Mouse (Mus musculus): ENCODE data around the gene 1700019D03Rik. TPM values are rescaled to one million over a fixed set of nuclear protein-coding genes. Genes with fewer than 3 reads are reported as not detected.

Gene 1700019D03Rik
- total and polyA plus RNA-seq, 3 experiments: not detected

DNA sequence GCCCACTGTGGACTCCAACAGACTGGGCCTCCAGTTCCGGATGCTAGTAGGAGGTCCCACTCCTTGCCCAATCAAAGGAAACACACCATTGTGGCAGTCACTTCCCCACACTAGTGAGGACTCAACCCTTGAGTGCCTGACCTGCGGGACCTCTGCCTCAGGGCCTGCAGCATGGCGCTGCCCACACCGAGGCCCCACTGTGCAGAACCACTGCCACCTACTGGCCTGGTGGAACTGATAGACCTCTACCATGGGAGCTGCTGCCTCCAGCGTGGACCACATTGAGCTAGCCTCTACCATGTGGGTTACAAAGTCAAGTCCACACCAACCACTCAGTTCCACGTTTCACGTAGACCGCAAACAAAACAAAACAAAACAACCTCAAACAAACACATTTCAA, 55.4 kb downstream of the 1700019D03Rik start:
- Histone ChIP-seq H3K9me3 (replicated peaks; ENCODE audit: insufficient read depth, low read length) (no peaks in the 10 kb centered on the region), H3K4me1 (ENCODE audit: control insufficient read depth in 1 of 2, insufficient read depth in 2 of 2, low read length in 2 of 2) (no peaks in the 10 kb centered on the region; a peak in 1 of 4 replicates), H3K36me3 (ENCODE audit: control insufficient read depth in 1 of 2, insufficient read depth in 2 of 2, low read length in 2 of 2) (no peaks in the 10 kb centered on the region), H3K4me3 (ENCODE audit: control insufficient read depth in 1 of 2, insufficient read depth in 1 of 2, low read depth in 2 of 2, low read length in 2 of 2) (no peak overlapping the region), H3K9ac (ENCODE audit: control insufficient read depth, low read depth, low read length, poor library complexity, severe bottlenecking) (no peak overlapping the region), H3K27ac (ENCODE audit: control insufficient read depth, low read depth, low read length) (no peak overlapping the region), H3K79me2 (ENCODE audit: control insufficient read depth, insufficient read depth, low read length, poor library complexity) (no peaks in the 10 kb centered on the region), H3K27me3 (ENCODE audit: control insufficient read depth in 1 of 2, insufficient read depth in 2 of 2, low read length in 2 of 2) (peaks cover 0 to 4% of the 10 kb centered on the region in 2 experiments; a peak in 2 of 4 replicates)
- TF ChIP-seq MXI1 (IDR thresholded peaks at IDR 0.05; ENCODE audit: low read depth, low read length) (no peak), USF1 (IDR thresholded peaks at IDR 0.05; ENCODE audit: low read depth, low read length) (no peak), CTCF (IDR thresholded peaks at IDR 0.05 in 2 of 3, conservative IDR thresholded peaks at IDR 0.05 in 1 of 3; ENCODE audit: control insufficient read depth in 1 of 3, insufficient read depth in 1 of 3, low read depth in 2 of 3, low read length in 3 of 3, poor library complexity in 1 of 3, severe bottlenecking in 1 of 3) (peak in 2 of 3 experiments; percentile 40 to 43; a peak in 4 of 6 replicates), MYC (IDR thresholded peaks at IDR 0.05; ENCODE audit: low read depth, low read length) (no peak), CHD2 (IDR thresholded peaks at IDR 0.05; ENCODE audit: low read length) (no peak), SMC3 (IDR thresholded peaks at IDR 0.05; ENCODE audit: low read depth, low read length) (peak; percentile 33), GATA1 (IDR thresholded peaks at IDR 0.05; ENCODE audit: low read depth, low read length) (no peak), RAD21 (IDR thresholded peaks at IDR 0.05; ENCODE audit: low read depth, low read length) (peak; percentile 46), POLR2AphosphoS2 (IDR thresholded peaks at IDR 0.05; ENCODE audit: low read length) (no peak)
- DNase-seq (ENCODE audit: low read depth, low spot score): no peak

DNA sequence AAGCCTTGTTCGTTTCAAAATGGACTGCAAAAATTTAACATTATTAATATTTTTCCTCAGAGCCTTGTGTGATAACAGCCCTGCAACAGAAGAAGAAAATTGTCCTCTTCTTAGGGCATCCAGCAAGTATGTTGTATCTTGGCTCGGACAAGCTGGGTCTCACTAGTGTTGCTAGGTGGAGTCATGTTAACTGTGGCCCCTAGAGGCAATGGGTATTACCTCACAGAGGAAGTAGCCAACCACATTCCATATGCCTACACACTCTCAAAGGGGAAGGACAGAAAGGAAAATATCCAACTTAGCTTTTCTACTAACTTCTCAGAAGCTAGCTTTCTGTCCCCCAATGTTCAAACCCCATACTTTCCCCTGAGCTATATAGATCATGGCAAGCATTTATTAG, 56.9 kb downstream of the 1700019D03Rik start:
- DNase-seq (ENCODE audit: low read depth, low spot score): no peak
- Histone ChIP-seq H3K4me1 (ENCODE audit: control insufficient read depth in 1 of 2, insufficient read depth in 2 of 2, low read length in 2 of 2) (no peaks in the 10 kb centered on the region; a peak in 1 of 4 replicates), H3K9ac (ENCODE audit: control insufficient read depth, low read depth, low read length, poor library complexity, severe bottlenecking) (no peak overlapping the region), H3K27me3 (ENCODE audit: control insufficient read depth in 1 of 2, insufficient read depth in 2 of 2, low read length in 2 of 2) (peaks cover 0 to 4% of the 10 kb centered on the region in 2 experiments; a peak in 2 of 4 replicates), H3K79me2 (ENCODE audit: control insufficient read depth, insufficient read depth, low read length, poor library complexity) (no peaks in the 10 kb centered on the region), H3K36me3 (ENCODE audit: control insufficient read depth in 1 of 2, insufficient read depth in 2 of 2, low read length in 2 of 2) (no peaks in the 10 kb centered on the region), H3K9me3 (replicated peaks; ENCODE audit: insufficient read depth, low read length) (no peaks in the 10 kb centered on the region), H3K4me3 (ENCODE audit: control insufficient read depth in 1 of 2, insufficient read depth in 1 of 2, low read depth in 2 of 2, low read length in 2 of 2) (no peak overlapping the region), H3K27ac (ENCODE audit: control insufficient read depth, low read depth, low read length) (no peak overlapping the region)
- TF ChIP-seq TAL1 (IDR thresholded peaks at IDR 0.05; ENCODE audit: low read length): no peak
- TF ChIP-seq RCOR1 (IDR thresholded peaks at IDR 0.05; ENCODE audit: low read depth, low read length): no peak
- TF ChIP-seq MYC (IDR thresholded peaks at IDR 0.05; ENCODE audit: low read depth, low read length): no peak
- no peak for TF ChIP-seq CHD1 (IDR thresholded peaks at IDR 0.05; ENCODE audit: low read depth, low read length)
- no peak for TF ChIP-seq USF2 (IDR thresholded peaks at IDR 0.05; ENCODE audit: borderline replicate concordance in 1 of 2, insufficient read depth in 1 of 2, low read depth in 1 of 2, low read length in 2 of 2)
- TF ChIP-seq ZKSCAN1 (IDR thresholded peaks at IDR 0.05; ENCODE audit: low read depth, low read length): no peak
- no peak for TF ChIP-seq BHLHE40 (IDR thresholded peaks at IDR 0.05; ENCODE audit: borderline replicate concordance, low read depth, low read length)
- TF ChIP-seq ELF1 (IDR thresholded peaks at IDR 0.05; ENCODE audit: low read depth, low read length): no peak
- TF ChIP-seq ZNF384 (IDR thresholded peaks at IDR 0.05; ENCODE audit: low read depth, low read length): no peak
- no peak for TF ChIP-seq EP300 (IDR thresholded peaks at IDR 0.05; ENCODE audit: low read depth in 1 of 2, low read length in 2 of 2)
- TF ChIP-seq MXI1 (IDR thresholded peaks at IDR 0.05; ENCODE audit: low read depth, low read length): no peak
- TF ChIP-seq RAD21 (IDR thresholded peaks at IDR 0.05; ENCODE audit: low read depth, low read length): no peak
- TF ChIP-seq ETS1 (IDR thresholded peaks at IDR 0.05; ENCODE audit: low read depth, low read length): no peak
